Mouse (Mus musculus) ES-E14 (cell line): ENCODE measurements around the gene Hipk4. TPM values are rescaled to one million over a fixed set of nuclear protein-coding genes. Genes with fewer than 3 reads are reported as not detected.

Experiments
- DNase-seq: peaks from one replicate; pipeline ENCODE4 v3.0.0-alpha.2; 2013; ENCODE audit warnings: low read depth, low spot score
- H3K27ac ChIP-seq: 2 replicates; pipeline ENCODE4 v1.5.1; 2012; ENCODE audit warnings: low read depth, mild to moderate bottlenecking, low read length, moderate library complexity, mixed read lengths; ENCODE audit not compliant: poor library complexity, insufficient read depth, severe bottlenecking
- H3K36me3 ChIP-seq: 2 replicates; pipeline ENCODE4 v1.6.1; 2012; ENCODE audit warnings: mild to moderate bottlenecking, low read length, moderate library complexity, mixed read lengths; ENCODE audit not compliant: control insufficient read depth, poor library complexity, insufficient read depth, severe bottlenecking
- H3K4me1 ChIP-seq, 2 experiments: fragments of 150-350 bp in 1 of 2; sonication (generic) in 1 of 2; 2 replicates each; pipeline ENCODE4 v1.6.1; 2012; ENCODE audit warnings: low read length in 2 of 2, mild to moderate bottlenecking in 1 of 2, mixed read lengths in 1 of 2; ENCODE audit not compliant: control insufficient read depth in 2 of 2, insufficient read depth in 2 of 2, poor library complexity in 1 of 2
- H3K4me3 ChIP-seq, 2 experiments: fragments of 150-350 bp in 1 of 2; sonication (generic) in 1 of 2; 2 replicates each; pipeline ENCODE4 v1.5.1; 2012; ENCODE audit warnings: low read length in 2 of 2, low read depth in 1 of 2, mild to moderate bottlenecking in 1 of 2, mixed read lengths in 1 of 2; ENCODE audit not compliant: insufficient read depth in 1 of 2, poor library complexity in 1 of 2, severe bottlenecking in 1 of 2
- H3K9ac ChIP-seq: 2 replicates; pipeline ENCODE4 v1.6.1; 2012; ENCODE audit warnings: low read depth, mild to moderate bottlenecking, low read length, mixed read lengths; ENCODE audit not compliant: poor library complexity, insufficient read depth, severe bottlenecking
- H3K9me3 ChIP-seq: fragments of 150-350 bp; sonication (generic); 2 replicates; pipeline ENCODE4 v1.6.1; 2012; ENCODE audit warnings: low read depth, mild to moderate bottlenecking, low read length; ENCODE audit not compliant: control insufficient read depth, insufficient read depth
- CHD2 ChIP-seq: IDR thresholded peaks from 2 replicates; pipeline ENCODE4 v1.6.1; 2014; ENCODE audit warnings: mild to moderate bottlenecking, low read depth, low read length, inconsistent platforms
- HCFC1 ChIP-seq: IDR thresholded peaks from 2 replicates; pipeline ENCODE4 v1.6.1; 2012; ENCODE audit warnings: low read length, inconsistent platforms, borderline replicate concordance; ENCODE audit not compliant: insufficient read depth
- MAFK ChIP-seq: IDR thresholded peaks from 2 replicates; pipeline ENCODE4 v1.6.1; 2014; ENCODE audit warnings: mild to moderate bottlenecking, low read depth, low read length, inconsistent platforms; ENCODE audit not compliant: insufficient read depth
- ZC3H11A ChIP-seq: IDR thresholded peaks from 2 replicates; pipeline ENCODE4 v1.6.1; 2012; ENCODE audit warnings: low read depth, mild to moderate bottlenecking, inconsistent platforms, low read length, borderline replicate concordance
- ZNF384 ChIP-seq: IDR thresholded peaks from 2 replicates; pipeline ENCODE4 v1.6.1; 2012; ENCODE audit warnings: low read depth, low read length, inconsistent platforms
- in situ Hi-C, 2 experiments: fragments of 600-800 bp; cut with MboI; formaldehyde crosslinking; loops; one replicate each; pipeline ENCODE4 v1.15.1; 2025; ENCODE audit warnings: low sequenced_read_pairs in 2 of 2, inconsistent platforms in 1 of 2; ENCODE audit not compliant: unreplicated experiment in 2 of 2
- total RNA-seq: library from RNA; depleted of rRNA; stranded (reverse); fragments of 300-350 nt; gene quantifications from 2 replicates; pipeline ENCODE4 v1.2.3, GENCODE M21; 2012

The Hipk4 gene
- total RNA-seq, 1 experiment: 1.7 TPM

DNA sequence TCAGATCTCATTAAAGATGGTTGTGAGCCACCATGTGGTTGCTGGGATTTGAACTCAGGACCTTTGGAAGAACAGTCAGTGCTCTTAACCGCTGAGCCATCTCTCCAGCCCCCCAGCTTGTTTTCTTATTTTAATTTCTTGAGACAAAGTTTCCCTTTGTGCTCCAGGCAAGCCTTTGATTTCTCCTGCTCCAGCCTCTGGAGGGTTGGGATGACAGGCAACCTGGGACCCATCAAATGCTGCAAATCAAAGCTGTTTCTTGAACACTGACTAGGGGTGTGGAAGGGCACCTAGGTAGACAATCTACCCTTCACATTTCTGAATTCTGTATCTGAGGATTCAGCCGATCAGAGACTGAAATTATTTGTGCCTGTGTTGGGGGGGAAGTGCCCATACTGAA lies 12.3 kb upstream of the Hipk4 start:
- H3K27ac ChIP-seq: no peak overlapping the region
- no peak overlapping the region for H3K4me3 ChIP-seq
- no peaks in the 10 kb centered on the region for H3K36me3 ChIP-seq
- no peak for DNase-seq
- in situ Hi-C loops: no loop called here
- peaks cover 8 to 18% of the 10 kb centered on the region in 2 experiments for H3K4me1 ChIP-seq
- no peak for TF ChIP-seq ZC3H11A
- no peak for TF ChIP-seq ZNF384
- TF ChIP-seq MAFK: no peak
- no peak for TF ChIP-seq HCFC1
- no peak for TF ChIP-seq CHD2
- H3K9me3 ChIP-seq: no peaks in the 10 kb centered on the region
- no peak overlapping the region for H3K9ac ChIP-seq

DNA sequence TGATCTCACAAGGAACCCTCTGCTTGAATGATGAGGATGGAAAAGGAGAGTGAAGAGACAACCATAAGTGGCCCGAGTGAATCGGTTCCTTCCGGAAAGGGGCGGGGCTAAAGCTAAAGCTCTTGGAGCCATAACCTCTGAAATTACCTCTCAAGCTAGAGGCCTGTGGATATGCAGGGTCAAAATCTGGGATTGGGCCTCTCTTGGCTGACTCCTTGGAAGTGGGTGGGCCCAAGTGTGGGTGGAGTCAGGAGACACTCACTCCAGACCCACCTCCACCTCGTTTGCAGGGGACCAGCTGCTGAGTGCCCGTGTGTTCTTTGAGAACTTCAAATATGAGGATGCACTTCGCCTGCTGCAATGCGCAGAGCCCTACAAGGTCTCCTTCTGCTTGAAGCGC lies 8.1 kb upstream of the Hipk4 start:
- DNase-seq: no peak
- peaks cover 6% of the 10 kb centered on the region; the same call in 1 of the 2 replicates for H3K36me3 ChIP-seq
- in situ Hi-C loops: no loop called here
- TF ChIP-seq ZNF384 (no peak), MAFK (no peak), CHD2 (no peak), ZC3H11A (no peak), HCFC1 (no peak)
- peaks cover 3 to 8% of the 10 kb centered on the region in 2 experiments for H3K4me1 ChIP-seq
- H3K9ac ChIP-seq: no peak overlapping the region
- H3K4me3 ChIP-seq: no peak overlapping the region
- H3K9me3 ChIP-seq: no peaks in the 10 kb centered on the region
- no peak overlapping the region for H3K27ac ChIP-seq

DNA sequence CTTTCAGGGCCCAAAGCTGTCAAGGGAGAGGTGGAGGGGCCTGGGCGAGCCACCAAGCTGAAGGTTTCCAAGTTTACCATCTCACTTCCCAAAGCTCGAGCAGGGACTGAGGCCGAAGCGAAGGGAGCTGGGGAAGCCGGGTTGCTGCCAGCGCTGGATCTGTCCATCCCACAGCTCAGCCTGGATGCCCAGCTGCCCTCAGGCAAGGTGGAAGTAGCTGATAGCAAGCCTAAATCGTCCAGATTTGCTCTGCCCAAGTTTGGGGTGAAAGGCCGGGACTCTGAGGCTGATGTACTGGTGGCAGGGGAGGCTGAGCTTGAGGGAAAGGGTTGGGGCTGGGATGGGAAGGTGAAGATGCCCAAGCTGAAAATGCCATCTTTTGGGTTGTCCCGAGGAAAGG lies 4.8 kb upstream of the Hipk4 start:
- Histone ChIP-seq H3K27ac (no peak overlapping the region), H3K9ac (no peak overlapping the region), H3K36me3 (peaks cover 6% of the 10 kb centered on the region; the same call in 1 of the 2 replicates), H3K4me3 (no peak overlapping the region), H3K9me3 (no peaks in the 10 kb centered on the region), H3K4me1 (peaks cover 8 to 15% of the 10 kb centered on the region in 2 experiments; a peak in 3 of 4 replicates)
- no peak for TF ChIP-seq CHD2
- no peak for TF ChIP-seq HCFC1
- TF ChIP-seq ZNF384: no peak
- no peak for TF ChIP-seq ZC3H11A
- no peak for TF ChIP-seq MAFK
- DNase-seq: no peak
- in situ Hi-C loops: no loop called here

DNA sequence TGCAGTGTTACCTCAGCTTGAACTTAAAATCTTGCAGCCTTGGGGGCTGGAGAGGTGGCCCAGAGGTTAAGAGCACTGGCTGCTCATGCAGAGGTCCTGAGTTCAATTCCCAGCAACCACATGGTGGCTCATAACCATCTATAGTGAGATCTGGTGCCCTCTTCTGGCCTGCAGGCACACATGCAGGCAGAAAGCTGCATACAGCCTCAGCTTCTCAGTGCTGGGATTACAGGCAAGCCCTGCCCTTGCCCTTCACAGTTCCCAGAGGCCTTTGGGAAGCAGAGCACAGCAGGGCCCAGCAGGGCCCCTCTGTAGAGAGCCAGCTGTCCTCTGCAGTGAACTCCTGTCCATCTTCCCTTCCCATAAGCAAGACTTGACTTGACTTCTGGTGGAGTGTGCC lies 3.0 kb upstream of the Hipk4 start:
- Histone ChIP-seq H3K9ac (peak overlapping the region; percentile 21; the same call in 1 of the 2 replicates), H3K36me3 (peaks cover 6% of the 10 kb centered on the region; the same call in 1 of the 2 replicates), H3K9me3 (no peaks in the 10 kb centered on the region), H3K27ac (peak overlapping the region; percentile 93), H3K4me3 (no peak overlapping the region), H3K4me1 (peaks cover 5 to 18% of the 10 kb centered on the region in 2 experiments; a peak in 3 of 4 replicates)
- in situ Hi-C loops: no loop called here
- TF ChIP-seq HCFC1: no peak
- no peak for TF ChIP-seq ZC3H11A
- TF ChIP-seq CHD2: no peak
- no peak for TF ChIP-seq ZNF384
- no peak for TF ChIP-seq MAFK
- no peak for DNase-seq
